Mouse (Mus musculus): ENCODE data around the gene Eif4g1. TPM values are rescaled to one million over a fixed set of nuclear protein-coding genes. Genes with fewer than 3 reads are reported as not detected.
A peak's percentile ranks its signal among the peaks of the same experiment; 100 is the strongest.

Gene Eif4g1
- polyA plus RNA-seq, 1 experiment from 2014 or later: 226 TPM

DNA sequence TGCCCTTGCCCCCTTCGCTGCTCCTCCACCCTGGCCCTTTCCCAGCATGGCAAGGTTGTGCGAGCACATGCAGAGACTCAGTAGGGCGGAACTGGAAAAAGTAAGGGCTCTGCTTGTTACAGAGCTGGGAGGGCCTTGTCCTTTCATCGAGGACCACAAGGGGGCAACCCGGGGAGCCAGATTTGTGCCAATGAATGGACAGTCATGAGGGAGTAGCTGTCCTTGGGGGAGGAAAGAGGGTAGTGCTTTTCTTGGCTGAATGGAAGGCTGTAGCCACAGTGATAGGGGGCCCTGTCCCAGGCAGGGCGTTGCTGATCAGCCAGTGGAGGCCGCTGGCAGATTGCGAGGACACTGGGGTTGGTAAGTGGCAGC, 34.4 kb downstream of the Eif4g1 start:
- 8% methylated on average over 8 of the region's 8 CpGs for whole genome bisulfite sequencing
- Histone ChIP-seq H3K4me3 (peak overlapping the region; percentile 12; the same call in 1 of the 2 replicates), H3K36me3 (peaks cover 12% of the 10 kb centered on the region; the same call in 1 of the 2 replicates), H3K9me3 (no peaks in the 10 kb centered on the region), H3K27me3 (ENCODE audit: insufficient read depth, poor library complexity, severe bottlenecking) (peaks cover 10% of the 10 kb centered on the region; the same call in 1 of the 2 replicates), H3K27ac (peak overlapping the region; percentile 76), H3K4me1 (peaks cover 30% of the 10 kb centered on the region)
- peak; percentile 93 for DNase-seq (ENCODE audit: low spot score)

DNA sequence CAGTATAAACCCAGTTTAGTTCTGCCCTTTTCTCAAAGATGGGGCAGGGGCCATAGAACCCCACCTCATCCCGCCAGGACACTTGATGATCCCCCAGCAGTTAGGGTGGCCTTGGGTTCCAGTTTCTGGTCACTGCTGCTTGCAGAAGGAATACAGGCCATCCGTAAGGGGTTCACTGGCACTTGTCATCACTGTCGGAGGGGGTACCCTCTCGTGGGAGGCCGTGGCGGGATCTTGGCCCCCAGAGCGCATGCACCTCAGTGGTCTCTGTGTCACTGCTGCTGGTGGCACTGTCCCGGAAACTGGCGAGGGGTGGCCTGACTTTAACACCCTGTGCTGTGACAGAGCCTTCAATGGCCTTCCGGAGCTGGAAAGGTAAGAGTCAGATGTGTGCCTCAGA, 35.0 kb downstream of the Eif4g1 start:
- peaks cover 14% of the 10 kb centered on the region; the same call in 1 of the 2 replicates for H3K36me3 ChIP-seq
- H3K4me3 ChIP-seq: no peak overlapping the region
- no peaks in the 10 kb centered on the region for H3K9me3 ChIP-seq
- 85% methylated on average over 10 of the region's 10 CpGs for WGBS
- peaks cover 5% of the 10 kb centered on the region; the same call in 1 of the 2 replicates for H3K27me3 ChIP-seq (ENCODE audit: insufficient read depth, poor library complexity, severe bottlenecking)
- H3K27ac ChIP-seq: 0 out of 2 replicates have a peak overlapping the region, but pooled peaks have one; percentile 18
- DNase-seq (ENCODE audit: low spot score): no peak
- peaks cover 32% of the 10 kb centered on the region for H3K4me1 ChIP-seq

DNA sequence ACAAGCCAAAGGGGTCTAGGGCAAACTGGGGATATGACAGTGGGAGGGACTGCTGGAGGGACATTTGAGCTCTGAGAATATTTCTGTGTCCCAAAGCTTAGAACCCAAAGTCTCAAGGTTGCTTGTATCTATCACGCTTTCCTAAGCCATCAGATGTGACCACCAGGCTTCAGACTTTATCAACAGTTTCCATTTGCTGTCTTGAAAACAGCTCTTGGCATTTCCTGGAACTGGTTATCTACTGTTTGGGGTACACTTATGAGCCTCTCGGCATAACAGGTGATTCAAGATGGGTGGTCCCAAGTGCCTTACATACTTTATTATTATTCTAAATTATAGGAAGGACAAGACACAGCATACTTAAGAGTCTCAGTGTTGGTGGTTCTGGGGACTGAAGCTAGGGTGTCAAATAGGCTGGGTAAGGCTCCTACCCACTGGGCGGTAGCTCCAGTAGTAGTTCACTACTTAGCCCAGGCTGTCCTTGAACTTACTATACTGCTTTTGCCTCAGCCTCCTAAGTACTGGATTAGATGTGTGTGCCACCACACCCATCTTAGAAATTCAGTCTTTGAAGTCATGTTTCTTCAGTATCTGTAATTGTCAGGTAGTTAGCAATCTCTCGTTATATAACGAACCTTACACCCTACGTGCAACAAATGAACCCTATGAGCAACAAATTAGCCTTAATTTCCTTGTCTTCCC, 35.7 kb downstream of the Eif4g1 start:
- peaks cover 21% of the 10 kb centered on the region; the same call in 1 of the 2 replicates for H3K36me3 ChIP-seq
- no peak overlapping the region for H3K4me3 ChIP-seq
- DNase-seq (ENCODE audit: low spot score): no peak
- 83% methylated on average over 6 of the region's 6 CpGs for WGBS
- peaks cover 5% of the 10 kb centered on the region; the same call in 1 of the 2 replicates for H3K27me3 ChIP-seq (ENCODE audit: insufficient read depth, poor library complexity, severe bottlenecking)
- H3K9me3 ChIP-seq: no peaks in the 10 kb centered on the region
- H3K4me1 ChIP-seq: peaks cover 32% of the 10 kb centered on the region
- no peak overlapping the region for H3K27ac ChIP-seq

DNA sequence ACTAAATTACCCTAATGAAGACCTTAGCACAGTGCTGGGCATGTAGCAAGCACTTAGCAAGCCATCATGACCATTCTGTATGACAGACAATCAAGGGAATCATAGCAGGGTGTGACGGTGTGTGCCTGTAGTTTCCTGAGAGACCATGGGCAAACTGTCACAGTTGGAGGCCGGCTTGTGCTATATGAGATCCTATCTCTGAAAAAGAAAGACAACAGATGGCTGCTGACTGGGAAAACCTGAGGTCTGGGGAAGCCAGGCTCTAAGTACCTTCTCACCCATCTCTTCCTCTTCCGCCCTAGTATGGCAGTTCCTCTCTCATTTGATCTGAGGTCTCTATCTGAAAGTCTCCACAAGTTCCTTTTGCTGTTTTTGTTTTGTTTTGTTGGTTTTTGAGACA, 37.7 kb downstream of the Eif4g1 start:
- peaks cover 32% of the 10 kb centered on the region for H3K4me1 ChIP-seq
- H3K9me3 ChIP-seq: no peaks in the 10 kb centered on the region
- no peak for DNase-seq (ENCODE audit: low spot score)
- H3K27ac ChIP-seq: no peak overlapping the region
- H3K36me3 ChIP-seq: peaks cover 32% of the 10 kb centered on the region; the same call in 1 of the 2 replicates
- no peaks in the 10 kb centered on the region for H3K27me3 ChIP-seq (ENCODE audit: insufficient read depth, poor library complexity, severe bottlenecking)
- no peak overlapping the region for H3K4me3 ChIP-seq
- 66% methylated on average over 3 of the region's 3 CpGs for WGBS

DNA sequence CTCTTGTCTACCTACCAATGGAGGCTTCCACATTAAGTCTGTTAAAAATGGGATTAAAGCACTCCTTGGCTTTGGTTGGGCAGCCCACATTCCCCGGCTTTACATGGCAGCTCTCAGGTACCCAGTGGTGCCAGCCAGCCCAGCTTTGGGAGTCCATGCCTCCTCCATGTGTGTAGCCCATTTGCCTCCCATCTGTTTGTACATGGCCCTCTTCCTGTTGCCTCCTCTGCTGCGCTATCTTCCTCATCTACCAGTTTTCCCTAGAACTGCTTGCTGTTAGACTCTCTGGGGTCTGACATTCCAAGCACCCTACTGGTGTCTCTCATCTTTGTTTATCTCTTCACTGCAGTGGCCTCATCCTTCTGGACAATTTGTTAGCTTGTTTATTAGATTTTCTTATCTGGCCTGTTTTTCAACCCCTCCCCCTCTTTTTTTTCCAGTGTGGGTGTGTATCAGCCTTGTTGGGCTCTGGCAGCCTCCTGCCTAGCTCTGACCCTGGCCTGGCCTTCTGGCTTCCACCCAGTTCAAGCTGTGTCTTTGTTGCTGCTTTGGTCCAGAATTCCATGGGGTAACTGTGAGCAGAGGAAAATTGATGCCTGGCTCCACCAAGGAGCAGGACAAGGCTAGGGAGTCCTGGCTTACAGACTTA, 38.4 kb downstream of the Eif4g1 start:
- Histone ChIP-seq H3K9me3 (no peaks in the 10 kb centered on the region), H3K27me3 (ENCODE audit: insufficient read depth, poor library complexity, severe bottlenecking) (no peaks in the 10 kb centered on the region), H3K4me3 (no peak overlapping the region), H3K36me3 (peaks cover 39% of the 10 kb centered on the region), H3K4me1 (peaks cover 30% of the 10 kb centered on the region), H3K27ac (no peak overlapping the region)
- 70% methylated on average over 2 of the region's 2 CpGs for WGBS
- DNase-seq (ENCODE audit: low spot score): peak; percentile 73

- Histone ChIP-seq H3K36me3 (peaks cover 47% of the 10 kb centered on the region), H3K27ac (no peak overlapping the region)
- WGBS: 89% methylated on average over 21 of the region's 21 CpGs
Observed at GRCm38 (mm10) chr16:20708220-20708938, 40.3 kb downstream of the Eif4g1 start.

DNA sequence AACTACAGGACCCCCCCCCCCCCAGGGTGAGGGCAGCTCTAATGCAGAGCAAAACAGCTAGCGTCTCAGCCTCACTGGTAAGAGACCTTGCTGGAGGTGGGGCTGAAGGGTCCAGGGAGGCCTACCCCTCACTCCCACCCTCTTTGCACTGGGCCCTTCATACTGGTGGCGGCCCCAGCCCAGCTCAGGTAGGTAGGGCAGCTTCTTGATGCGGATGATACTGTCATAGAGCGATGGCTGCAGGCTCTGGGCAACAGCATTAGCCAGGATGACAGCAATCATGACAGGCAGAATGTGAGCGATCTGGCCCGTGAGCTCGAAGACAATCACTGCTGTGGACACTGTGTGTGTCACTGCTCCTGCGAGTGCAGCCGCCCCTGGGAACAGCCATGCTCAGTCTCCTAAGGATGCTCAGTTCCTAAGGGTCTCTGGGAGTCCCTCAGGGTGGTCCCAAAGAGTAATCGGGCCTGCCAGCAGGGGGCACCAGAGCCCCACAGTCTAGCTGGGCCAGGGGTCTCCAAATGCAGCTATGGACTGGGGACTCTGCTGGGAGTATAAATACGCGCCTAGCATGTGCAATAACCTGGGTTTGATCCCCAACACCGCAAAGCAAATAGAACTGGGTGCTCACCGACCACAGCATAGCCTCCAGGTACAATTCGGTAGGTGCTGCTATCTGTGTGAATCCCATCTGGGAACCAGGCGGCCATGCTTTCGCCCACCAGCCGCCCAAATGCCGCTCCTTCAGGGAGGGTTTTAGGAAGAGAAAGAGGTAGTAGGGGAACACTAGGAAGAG, 41.0 kb downstream of the Eif4g1 start:
- no peak for DNase-seq (ENCODE audit: low spot score)
- peaks cover 23% of the 10 kb centered on the region for H3K4me1 ChIP-seq
- H3K27ac ChIP-seq: no peak overlapping the region
- no peaks in the 10 kb centered on the region for H3K9me3 ChIP-seq
- H3K27me3 ChIP-seq (ENCODE audit: insufficient read depth, poor library complexity, severe bottlenecking): no peaks in the 10 kb centered on the region
- no peak overlapping the region for H3K4me3 ChIP-seq
- H3K36me3 ChIP-seq: peaks cover 47% of the 10 kb centered on the region
- WGBS: 74% methylated on average over 19 of the region's 19 CpGs

More at GRCm38 (mm10) chr16:20708220-20708938, 40.3 kb downstream of the Eif4g1 start:
- no peak overlapping the region for H3K4me3 ChIP-seq
- peak; percentile 68 for DNase-seq (ENCODE audit: low spot score)
- H3K9me3 ChIP-seq: no peaks in the 10 kb centered on the region
- H3K27me3 ChIP-seq (ENCODE audit: insufficient read depth, poor library complexity, severe bottlenecking): no peaks in the 10 kb centered on the region
- H3K4me1 ChIP-seq: peaks cover 16% of the 10 kb centered on the region

- Histone ChIP-seq H3K4me3 (no peak overlapping the region), H3K27me3 (ENCODE audit: insufficient read depth, poor library complexity, severe bottlenecking) (peaks cover 5% of the 10 kb centered on the region; the same call in 1 of the 2 replicates), H3K9me3 (no peaks in the 10 kb centered on the region), H3K36me3 (peaks cover 43% of the 10 kb centered on the region), H3K4me1 (peaks cover 36% of the 10 kb centered on the region), H3K27ac (no peak overlapping the region)
- no peak for DNase-seq (ENCODE audit: low spot score)
- 91% methylated on average over 11 of the region's 11 CpGs for WGBS
Observed at GRCm38 (mm10) chr16:20710370-20710769, 42.3 kb downstream of the Eif4g1 start.

GRCm38 (mm10) chr16:20710810-20711209, 42.7 kb downstream of the Eif4g1 start:
- no peak for DNase-seq (ENCODE audit: low spot score)
- peaks cover 40% of the 10 kb centered on the region for H3K36me3 ChIP-seq

DNA sequence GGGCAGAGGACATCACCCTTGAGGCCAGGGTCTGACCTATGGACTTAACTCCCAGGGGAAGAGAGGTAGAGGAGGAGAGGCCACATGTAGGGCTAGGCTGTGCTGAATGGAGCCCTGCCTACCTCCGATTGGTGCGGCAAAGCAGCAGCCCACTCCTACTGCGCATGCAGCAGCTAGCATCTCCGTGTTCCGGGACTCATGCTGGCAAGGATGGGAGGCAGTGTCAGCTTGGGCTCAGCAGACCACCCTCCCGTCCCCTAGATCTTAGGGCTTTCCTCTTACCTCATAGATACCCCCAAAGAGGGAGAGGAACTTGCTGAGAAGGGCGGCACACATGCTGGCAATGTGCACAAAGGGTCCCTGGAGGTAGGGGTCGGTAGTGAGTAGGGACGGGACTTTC, 44.1 kb downstream of the Eif4g1 start:
- no peak overlapping the region for H3K27ac ChIP-seq
- H3K27me3 ChIP-seq (ENCODE audit: insufficient read depth, poor library complexity, severe bottlenecking): peaks cover 5% of the 10 kb centered on the region; the same call in 1 of the 2 replicates
- H3K4me3 ChIP-seq: no peak overlapping the region
- 76% methylated on average over 9 of the region's 9 CpGs for WGBS
- no peaks in the 10 kb centered on the region for H3K9me3 ChIP-seq
- DNase-seq (ENCODE audit: low spot score): no peak
- peaks cover 35% of the 10 kb centered on the region for H3K36me3 ChIP-seq
- peaks cover 48% of the 10 kb centered on the region for H3K4me1 ChIP-seq

More at GRCm38 (mm10) chr16:20710810-20711209, 42.7 kb downstream of the Eif4g1 start:
- peaks cover 40% of the 10 kb centered on the region for H3K4me1 ChIP-seq
- H3K27ac ChIP-seq: no peak overlapping the region
- no peaks in the 10 kb centered on the region for H3K9me3 ChIP-seq
- WGBS: 70% methylated on average over 4 of the region's 4 CpGs
- H3K4me3 ChIP-seq: no peak overlapping the region
- H3K27me3 ChIP-seq (ENCODE audit: insufficient read depth, poor library complexity, severe bottlenecking): peaks cover 5% of the 10 kb centered on the region; the same call in 1 of the 2 replicates

- Histone ChIP-seq H3K4me3 (no peak overlapping the region; the same call in 1 of the 2 replicates), H3K4me1 (peaks cover 44% of the 10 kb centered on the region), H3K27ac (no peak overlapping the region), H3K36me3 (peaks cover 35% of the 10 kb centered on the region), H3K9me3 (no peaks in the 10 kb centered on the region), H3K27me3 (ENCODE audit: insufficient read depth, poor library complexity, severe bottlenecking) (peaks cover 5% of the 10 kb centered on the region; the same call in 1 of the 2 replicates)
- no peak for DNase-seq (ENCODE audit: low spot score)
- 61% methylated on average over 7 of the region's 7 CpGs for WGBS
Observed at GRCm38 (mm10) chr16:20712889-20713288, 44.8 kb downstream of the Eif4g1 start.

Measured in heart, embryonic 10.5 days (tissue).